Mouse (Mus musculus) Muller cell, postnatal 12 days (primary cell): ENCODE data around the gene Chchd3.
A peak's percentile ranks its signal among the peaks of the same experiment; 100 is the strongest.

Experiments
- DNase-seq: peaks from one replicate; pipeline ENCODE4 v3.0.0-alpha.2; 2015; ENCODE audit errors: inconsistent ontology term

Gene Chchd3

DNA sequence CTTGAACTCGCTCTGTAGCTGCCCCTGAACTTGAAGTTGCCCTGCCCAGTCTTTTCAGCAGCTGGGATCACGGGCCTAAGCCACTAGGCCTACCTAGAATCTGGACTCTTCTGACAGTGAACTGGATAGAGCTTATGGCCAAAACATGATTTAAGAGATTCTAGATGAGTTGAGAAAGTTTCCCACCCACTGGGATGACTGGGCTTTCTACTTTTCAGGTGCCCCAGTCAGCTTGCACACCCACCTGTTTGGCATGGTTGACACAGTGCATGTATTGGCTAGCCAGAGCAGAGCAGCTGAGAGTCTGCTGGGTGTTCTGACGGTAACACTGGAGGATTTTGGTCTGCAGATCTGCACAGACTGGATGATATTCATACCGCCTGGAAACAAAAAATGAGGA is 256.4 kb downstream of the Chchd3 start:
- DNase-seq = no peak

DNA sequence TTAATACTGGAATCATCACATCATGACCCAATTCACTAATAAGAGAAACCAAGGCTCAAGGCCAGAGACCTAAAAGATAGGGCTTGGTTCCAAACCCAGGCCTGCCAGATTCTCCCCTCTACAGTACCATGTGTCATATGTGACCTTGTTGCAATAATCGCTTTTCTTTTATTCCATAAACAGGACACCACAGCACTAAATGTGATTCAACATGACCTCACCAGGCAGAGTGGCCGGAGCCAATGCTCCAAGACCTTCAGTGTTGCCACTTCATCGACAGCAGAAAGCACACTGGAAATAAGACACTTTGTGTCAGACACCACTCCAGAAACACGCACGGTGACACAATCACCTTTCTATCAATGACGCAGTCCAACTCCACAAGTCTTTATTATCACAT is 258.3 kb downstream of the Chchd3 start:
- DNase-seq = peak; percentile 56

DNA sequence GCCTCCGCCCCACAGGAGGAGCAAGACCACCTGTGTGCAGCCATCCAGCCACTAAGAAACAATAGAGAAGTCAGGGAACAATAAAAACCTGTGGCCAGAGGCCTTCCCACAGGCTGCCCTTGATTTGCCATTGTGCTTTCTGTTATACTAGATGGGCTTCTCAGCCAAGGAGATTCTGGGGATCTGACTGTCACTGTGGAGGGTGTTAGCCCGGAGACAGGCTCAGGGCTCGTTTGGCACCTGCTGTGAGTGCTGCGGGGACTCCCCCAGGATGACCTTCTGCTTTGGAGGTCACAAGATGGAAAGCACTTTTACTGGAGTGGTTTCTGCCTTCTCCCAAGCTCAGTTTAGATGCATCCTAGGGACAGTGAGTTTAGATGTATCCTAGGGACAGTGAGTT is 262.5 kb downstream of the Chchd3 start:
- DNase-seq = no peak

DNA sequence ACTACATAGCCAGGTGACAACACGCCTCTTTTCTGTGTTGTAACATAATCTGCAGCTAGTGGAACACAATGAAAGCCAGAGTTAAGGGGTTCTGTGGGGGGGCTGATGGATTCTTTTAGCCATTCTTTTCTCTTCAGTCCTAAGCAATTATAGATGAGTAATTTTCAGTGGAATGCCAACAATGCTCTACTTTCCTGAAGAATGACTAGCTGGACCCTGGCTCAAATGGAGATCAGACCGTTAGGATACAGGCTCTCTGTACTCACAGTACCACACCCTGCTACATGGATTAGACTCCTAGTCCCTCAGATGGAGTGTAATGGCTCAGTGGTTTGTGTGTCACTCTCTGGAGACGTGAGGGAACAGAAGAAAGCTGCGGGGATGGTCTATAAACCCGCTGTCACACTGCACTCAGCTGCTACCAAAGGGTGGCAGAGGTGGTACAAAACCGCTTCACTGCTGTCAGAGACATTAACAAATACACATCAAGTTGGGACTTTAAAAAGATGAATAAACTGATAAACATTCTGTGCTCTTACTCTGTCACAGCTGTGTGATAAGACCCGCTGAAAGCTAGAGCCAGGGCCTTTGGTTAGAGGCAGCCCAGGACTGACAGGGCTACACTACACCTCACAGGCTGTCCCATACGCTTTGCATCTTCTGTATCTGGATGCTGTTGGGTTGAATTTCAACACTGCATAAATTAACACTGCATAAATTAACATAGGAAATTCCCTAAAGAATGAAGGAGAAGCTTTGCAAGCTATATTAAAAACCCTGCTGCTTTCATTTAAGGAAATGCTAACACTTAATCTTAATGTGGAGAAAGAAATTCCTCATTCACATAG is 264.2 kb downstream of the Chchd3 start:
- peak; percentile 96 for DNase-seq

- DNase-seq = no peak
Observed at GRCm38 (mm10) chr6:32793575-32793974, 266.5 kb downstream of the Chchd3 start.

GRCm38 (mm10) chr6:32793163-32793562 is 266.9 kb downstream of the Chchd3 start:
- DNase-seq = no peak

- no peak for DNase-seq
Observed at GRCm38 (mm10) chr6:32790487-32790886, 269.6 kb downstream of the Chchd3 start.

DNA sequence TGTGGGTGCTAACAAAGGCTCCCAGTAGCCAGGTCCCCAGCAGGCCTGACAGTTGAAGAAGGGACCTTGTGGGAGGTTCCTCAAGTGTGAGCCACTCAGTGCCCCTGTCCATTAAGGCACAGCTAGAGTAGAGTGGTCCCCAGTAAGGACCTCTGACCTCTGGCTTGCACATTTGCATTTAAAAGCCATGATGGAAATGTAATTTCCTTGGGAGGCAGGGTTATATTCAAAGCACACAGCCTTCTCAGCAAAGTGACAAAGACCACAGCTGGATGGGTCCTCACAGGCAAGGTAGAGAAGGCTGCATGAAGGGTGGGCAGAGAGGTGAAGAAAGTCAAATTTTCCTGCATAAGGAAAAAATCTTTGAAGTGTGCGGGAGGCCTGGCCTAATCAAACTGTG is 272.7 kb downstream of the Chchd3 start:
- DNase-seq = no peak

DNA sequence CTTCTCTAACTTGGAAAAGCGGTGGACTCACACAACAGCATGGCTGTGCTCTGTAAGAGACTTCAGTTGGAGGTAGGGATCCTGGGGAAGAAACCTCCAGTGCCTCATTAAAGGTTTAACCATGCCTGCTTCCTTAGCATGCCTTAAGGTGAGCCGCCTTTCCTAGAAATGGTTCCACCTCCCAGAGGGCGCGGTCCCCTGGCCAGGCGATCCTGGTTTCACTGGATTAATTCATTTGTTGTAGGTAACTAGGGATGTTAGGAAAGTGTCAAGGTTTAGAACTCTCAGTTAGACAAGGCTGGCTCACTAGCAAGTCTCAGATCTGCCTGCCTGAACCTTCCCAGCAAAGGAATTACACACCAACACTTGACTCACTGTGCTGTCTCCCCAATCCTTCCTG is 273.9 kb downstream of the Chchd3 start:
- no peak for DNase-seq

DNA sequence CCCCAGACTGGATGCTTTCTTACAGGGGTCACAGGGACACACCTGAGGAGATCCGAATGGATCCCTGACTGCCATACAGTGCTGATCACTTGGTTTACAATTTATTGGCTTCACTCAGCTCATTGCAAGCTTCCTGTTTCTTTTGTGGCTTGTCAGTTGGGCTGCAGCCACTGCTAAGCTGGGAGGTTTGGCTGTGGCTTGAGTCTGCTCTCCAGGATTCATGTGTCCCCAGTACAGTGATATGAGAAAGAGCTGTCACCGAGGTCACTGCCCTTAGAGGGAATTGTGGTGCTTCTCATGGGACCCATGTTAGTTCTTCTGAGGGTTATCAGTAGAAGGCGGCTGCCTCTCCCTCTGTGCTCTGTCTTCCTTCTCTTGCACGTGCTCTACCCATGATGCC is 277.0 kb downstream of the Chchd3 start:
- DNase-seq = no peak

- DNase-seq = no peak
Observed at GRCm38 (mm10) chr6:32780602-32781001, 279.5 kb downstream of the Chchd3 start.

- no peak for DNase-seq
Observed at GRCm38 (mm10) chr6:32776384-32776783, 283.7 kb downstream of the Chchd3 start.

- DNase-seq = no peak
Observed at GRCm38 (mm10) chr6:32754524-32754923, 305.5 kb downstream of the Chchd3 start.

GRCm38 (mm10) chr6:32749821-32750220 is 310.2 kb downstream of the Chchd3 start:
- DNase-seq = no peak

DNA sequence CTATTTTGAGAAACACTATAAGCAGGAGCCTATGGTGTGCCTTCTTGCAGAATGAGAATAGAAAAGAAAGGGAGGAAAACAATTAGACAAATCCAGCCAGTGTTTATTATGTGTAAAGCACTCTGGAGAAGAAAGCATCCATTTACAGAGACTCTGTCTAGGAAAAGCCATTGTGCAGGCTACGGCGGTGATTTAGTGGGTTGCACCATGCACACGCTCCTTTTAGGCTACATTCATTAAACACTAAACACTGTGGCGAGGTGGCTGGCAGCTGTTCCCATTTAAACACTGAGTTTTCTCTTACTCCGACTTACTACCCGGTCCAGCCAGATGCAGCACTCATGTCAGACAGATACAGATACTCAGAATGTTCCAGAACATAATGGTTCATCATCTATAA is 311.3 kb downstream of the Chchd3 start:
- no peak for DNase-seq

DNA sequence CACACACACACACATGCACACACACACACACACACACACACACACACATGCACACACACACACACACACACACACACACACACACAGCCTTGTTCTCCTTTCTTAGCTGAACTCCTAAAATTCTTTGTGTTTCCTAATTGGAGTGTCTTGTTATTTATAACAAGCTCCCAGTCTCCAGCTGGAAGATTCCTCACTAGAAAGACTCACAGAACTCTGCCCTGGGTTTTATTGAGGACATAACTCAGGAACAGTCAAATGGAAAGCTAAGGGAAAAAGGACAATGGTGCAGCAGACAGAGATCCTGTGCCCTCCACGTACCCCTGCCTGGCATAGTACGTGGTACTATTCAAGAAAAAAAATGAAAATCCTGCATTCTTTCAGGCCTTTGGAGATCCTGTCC is 312.7 kb downstream of the Chchd3 start:
- DNase-seq = peak; percentile 14
